Mouse (Mus musculus): ENCODE results near the gene Chchd1. TPM values are rescaled to one million over a fixed set of nuclear protein-coding genes. Genes with fewer than 3 reads are reported as not detected.
"Not testable (repeated sequence)": the region's sequence is repeated elsewhere in the genome, so short reads cannot be mapped to it uniquely, and the experiment has no call there.

The Chchd1 gene
- polyA plus RNA-seq, 3 experiments from 2014 or later: 136 to 163 (median 137) TPM

- no peak for ATAC-seq
Observed at GRCm38 (mm10) chr14:20691772-20692171, 11.0 kb upstream of the Chchd1 start.

GRCm38 (mm10) chr14:20693589-20694101 lies 9.2 kb upstream of the Chchd1 start:
- ATAC-seq: no peak

GRCm38 (mm10) chr14:20694185-20694883 lies 8.5 kb upstream of the Chchd1 start:
- no peak for ATAC-seq

- ATAC-seq: peak; percentile 82
Observed at GRCm38 (mm10) chr14:20694884-20695760, 7.7 kb upstream of the Chchd1 start, which contains the start of gene Fut11. Gene Fut11, plus strand, starts transcription at chr14:20694968.

- ATAC-seq: no peak
Observed at GRCm38 (mm10) chr14:20695761-20696520, 6.9 kb upstream of the Chchd1 start.

- ATAC-seq: no peak
Observed at GRCm38 (mm10) chr14:20696986-20697385, 5.8 kb upstream of the Chchd1 start.

GRCm38 (mm10) chr14:20698515-20698914 lies 4.3 kb upstream of the Chchd1 start:
- ATAC-seq: no peak

GRCm38 (mm10) chr14:20700362-20700761 lies 2.4 kb upstream of the Chchd1 start:
- ATAC-seq: no peak

- ATAC-seq: no peak
Observed at GRCm38 (mm10) chr14:20701554-20701953, 1.3 kb upstream of the Chchd1 start.

GRCm38 (mm10) chr14:20702096-20702740 lies 588 bp upstream of the Chchd1 start:
- no peak for ATAC-seq

- not testable (repeated sequence) for ATAC-seq
Observed at GRCm38 (mm10) chr14:20703461-20703860, 655 bp downstream of the Chchd1 start.

GRCm38 (mm10) chr14:20707201-20708190 lies 4.7 kb downstream of the Chchd1 start, which contains the start of gene Zswim8:
Gene Zswim8, plus strand, starts transcription at chr14:20707552.
- peak; percentile 56 for ATAC-seq

GRCm38 (mm10) chr14:20708239-20708638 lies 5.4 kb downstream of the Chchd1 start:
- ATAC-seq: peak; percentile 57

- ATAC-seq: no peak
Observed at GRCm38 (mm10) chr14:20713832-20714231, 11.0 kb downstream of the Chchd1 start.

- ATAC-seq: no peak
Observed at GRCm38 (mm10) chr14:20718443-20718842, 15.6 kb downstream of the Chchd1 start.

- ATAC-seq: no peak
Observed at GRCm38 (mm10) chr14:20719767-20720166, 17.0 kb downstream of the Chchd1 start.

GRCm38 (mm10) chr14:20721371-20721770 lies 18.6 kb downstream of the Chchd1 start:
- ATAC-seq: no peak

- ATAC-seq: no peak
Observed at GRCm38 (mm10) chr14:20723006-20723405, 20.2 kb downstream of the Chchd1 start.

- ATAC-seq: peak; percentile 70
Observed at GRCm38 (mm10) chr14:20724043-20724442, 21.2 kb downstream of the Chchd1 start.

- ATAC-seq: no peak
Observed at GRCm38 (mm10) chr14:20725660-20726339, 23.0 kb downstream of the Chchd1 start.
